Mouse (Mus musculus): ENCODE results near the gene Hist2h2aa1. TPM values are rescaled to one million over a fixed set of nuclear protein-coding genes. Genes with fewer than 3 reads are reported as not detected.
A peak's percentile ranks its signal among the peaks of the same experiment; 100 is the strongest.
"Not testable (repeated sequence)": the region's sequence is repeated elsewhere in the genome, so short reads cannot be mapped to it uniquely, and the experiment has no call there.

Hist2h2aa1 gene
- polyA plus RNA-seq, 1 experiment from 2014 or later, result 14.9 TPM

DNA sequence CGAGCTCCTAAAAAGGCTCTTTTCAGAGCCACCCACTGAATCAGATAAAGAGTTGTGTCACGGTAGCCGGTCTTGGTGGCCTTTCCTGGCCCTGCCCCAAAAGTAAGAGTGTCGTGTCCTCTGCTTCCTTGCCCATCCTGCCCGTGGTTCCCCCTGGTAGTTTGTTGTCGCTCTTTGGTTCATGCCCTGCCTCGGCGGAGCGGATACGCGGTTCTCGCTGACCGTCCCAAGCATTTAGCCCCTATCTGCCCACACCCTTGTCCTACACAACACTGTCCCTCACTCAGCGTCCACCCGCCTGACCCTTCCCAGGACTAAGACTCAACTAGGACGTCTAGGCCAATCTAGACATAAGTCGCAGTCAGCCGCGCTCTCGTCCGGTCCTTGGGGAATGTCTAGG is 721 bp downstream of the Hist2h2aa1 start:
- H3K36me3 ChIP-seq; H3K9me3 ChIP-seq; H3K9ac ChIP-seq; ATAC-seq (ENCODE audit: insufficient number of reproducible peaks, insufficient read depth, low FRiP score, low TSS enrichment, low read depth); H3K27me3 ChIP-seq: not testable (repeated sequence)
- H3K4me2 ChIP-seq, result peak overlapping the region; percentile 41; the same call in 1 of the 2 replicates
- H3K4me3 ChIP-seq, result peak overlapping the region; percentile 39
- WGBS, result 0% methylated on average over 10 of the region's 21 CpGs
- H3K4me1 ChIP-seq, result peaks cover 44% of the 10 kb centered on the region
- H3K27ac ChIP-seq, result peak overlapping the region; percentile 81; the same call in 1 of the 2 replicates

DNA sequence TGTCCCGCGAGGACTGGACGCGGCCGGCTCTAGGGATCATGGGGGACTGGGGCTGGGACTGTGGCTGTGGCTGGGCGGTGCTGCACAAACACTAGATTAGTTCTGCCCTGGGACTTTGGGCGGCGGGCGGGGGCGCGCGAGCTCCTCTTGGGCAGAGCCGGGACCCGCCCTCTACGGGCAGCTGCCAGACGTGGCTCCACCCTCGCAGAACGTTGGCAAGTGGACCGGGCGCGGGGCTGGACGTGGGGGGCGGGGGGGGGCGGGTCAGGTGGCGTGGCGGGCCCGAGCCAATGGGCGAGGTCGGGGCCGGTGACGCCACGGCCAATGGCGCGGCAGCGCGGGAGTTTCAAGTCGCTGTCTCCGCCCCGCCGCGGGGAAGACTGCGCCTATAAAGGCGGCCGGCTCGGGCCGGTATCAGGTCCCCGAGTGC is 1.1 kb downstream of the Hist2h2aa1 start, which contains the start of gene Hist2h3c1:
Gene Hist2h3c1 (plus strand): TSS at position 259 of the 430 bp plus-strand sequence.
- 0% methylated on average over 13 of the region's 47 CpGs for WGBS
- Histone ChIP-seq H3K4me2 (peak within 1 kb of the TSS; percentile 60), H3K4me3 (peak within 1 kb of the TSS; percentile 43), H3K27ac (peak within 1 kb of the TSS; percentile 81), H3K9ac (peak within 1 kb of the TSS; percentile 69), H3K4me1 (peaks cover 44% of the 10 kb centered on the region)
- not testable (repeated sequence) for H3K9me3 ChIP-seq, H3K27me3 ChIP-seq, H3K36me3 ChIP-seq
- ATAC-seq (ENCODE audit: insufficient number of reproducible peaks, insufficient read depth, low FRiP score, low TSS enrichment, low read depth), result peak; percentile 94

DNA sequence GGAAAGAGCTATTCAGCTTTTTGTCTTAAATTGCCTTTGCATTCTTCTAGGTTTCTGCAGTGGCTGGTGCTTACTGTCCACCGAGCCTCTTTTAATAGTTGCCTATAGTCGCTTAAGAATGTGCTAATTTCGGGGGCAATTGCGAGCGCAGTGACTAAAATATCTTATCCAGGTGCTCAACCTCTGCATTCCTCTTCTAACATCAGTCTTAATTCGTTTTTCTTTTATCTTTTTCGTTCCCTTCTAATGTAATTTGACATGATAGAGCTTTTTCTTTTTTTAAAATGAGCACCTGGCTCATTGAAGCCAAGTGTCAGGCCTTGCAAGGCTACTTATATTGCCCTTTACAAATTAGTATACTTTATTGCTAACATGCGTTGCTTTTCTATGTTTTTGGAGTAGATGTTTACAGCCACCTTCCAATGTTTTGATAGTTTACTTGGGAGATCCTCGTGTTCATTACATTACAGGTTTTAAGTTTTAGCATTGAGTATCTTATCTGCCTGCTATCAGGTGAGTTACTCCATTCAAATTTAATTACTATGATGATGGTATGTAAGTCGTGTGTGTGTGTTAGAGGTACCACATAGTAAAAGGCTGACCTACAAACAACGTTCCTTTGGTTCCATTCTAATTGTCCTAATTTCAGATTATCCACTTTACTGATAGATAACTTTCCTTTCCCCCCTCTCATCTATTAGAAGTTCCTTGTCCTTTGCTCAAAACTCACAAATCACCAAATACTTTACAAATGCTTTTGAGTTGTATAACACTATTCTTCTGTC is 2.3 kb downstream of the Hist2h2aa1 start:
- no peaks in the 10 kb centered on the region for H3K36me3 ChIP-seq
- 1% methylated on average over 11 of the region's 11 CpGs for WGBS
- peak overlapping the region; percentile 69 for H3K9ac ChIP-seq
- H3K4me1 ChIP-seq, result peaks cover 41% of the 10 kb centered on the region
- H3K4me2 ChIP-seq, result peak overlapping the region; percentile 60
- peak overlapping the region; percentile 43 for H3K4me3 ChIP-seq
- peak overlapping the region; percentile 78 for H3K27ac ChIP-seq
- H3K27me3 ChIP-seq, result no peaks in the 10 kb centered on the region
- ATAC-seq (ENCODE audit: insufficient number of reproducible peaks, insufficient read depth, low FRiP score, low TSS enrichment, low read depth), result no peak
- no peaks in the 10 kb centered on the region for H3K9me3 ChIP-seq

DNA sequence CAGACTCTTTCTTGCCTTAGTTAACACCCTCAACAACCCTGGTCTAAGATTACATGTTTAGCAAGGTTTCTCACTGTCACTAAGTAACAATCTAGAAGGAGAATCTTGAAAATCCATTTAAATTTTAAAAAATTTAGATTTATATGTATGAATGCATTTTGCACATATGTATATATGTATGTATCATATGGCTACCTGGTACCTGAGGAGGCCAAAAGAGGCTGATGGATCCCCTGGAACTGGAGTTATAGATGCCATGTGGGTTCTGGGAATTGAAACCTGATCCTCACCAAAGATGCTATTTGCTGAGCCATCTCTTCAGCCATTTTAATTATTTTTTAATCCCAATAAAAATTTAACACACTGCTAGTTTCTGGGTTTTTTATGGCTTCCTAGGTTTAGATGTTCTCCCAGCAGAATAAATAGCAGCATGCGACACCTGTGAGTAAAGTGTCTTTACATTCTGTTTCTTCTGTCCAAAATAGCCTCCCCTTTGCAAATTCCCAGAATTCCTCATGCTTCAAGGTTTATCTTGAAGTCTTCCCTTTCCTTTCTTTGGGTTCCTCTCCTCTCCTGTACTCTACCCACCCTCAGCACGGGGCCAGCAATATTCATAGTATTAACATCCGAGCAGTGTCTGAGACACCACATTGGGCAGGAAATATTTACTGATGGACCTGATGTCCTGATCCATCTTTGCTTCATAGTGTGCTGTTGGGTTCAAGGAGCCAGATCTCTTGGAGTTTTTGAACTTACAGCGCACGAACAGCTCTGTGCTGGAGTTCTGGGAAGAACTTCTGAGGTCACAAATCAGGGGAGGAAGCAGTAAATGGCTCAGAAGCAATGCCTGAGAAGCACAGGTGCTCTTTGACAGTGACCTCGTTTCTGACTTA is 3.1 kb downstream of the Hist2h2aa1 start:
- 51% methylated on average over 6 of the region's 6 CpGs for WGBS
- H3K27ac ChIP-seq, result peak overlapping the region; percentile 78
- no peaks in the 10 kb centered on the region for H3K27me3 ChIP-seq
- no peaks in the 10 kb centered on the region for H3K36me3 ChIP-seq
- no peak for ATAC-seq (ENCODE audit: insufficient number of reproducible peaks, insufficient read depth, low FRiP score, low TSS enrichment, low read depth)
- no peaks in the 10 kb centered on the region for H3K9me3 ChIP-seq
- peaks cover 38% of the 10 kb centered on the region for H3K4me1 ChIP-seq
- 0 out of 2 replicates have a peak overlapping the region, but pooled peaks have one; percentile 44 for H3K9ac ChIP-seq
- H3K4me3 ChIP-seq, result peak overlapping the region; percentile 43
- H3K4me2 ChIP-seq, result peak overlapping the region; percentile 60

DNA sequence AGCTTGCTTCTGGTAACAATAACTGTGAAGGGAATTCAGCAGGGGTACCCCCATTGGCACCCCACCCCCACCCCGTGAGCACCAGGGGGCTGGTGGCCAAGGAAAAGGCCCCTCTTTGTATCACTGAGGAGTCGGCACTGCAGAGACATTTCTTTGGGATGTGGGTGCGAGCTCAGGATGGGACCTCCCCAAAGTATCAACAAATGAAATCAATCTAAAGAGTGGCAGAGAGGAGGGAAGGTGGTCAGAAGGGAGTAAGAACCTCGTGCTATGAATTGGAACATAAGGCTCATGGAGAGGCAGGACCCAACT is 3.7 kb downstream of the Hist2h2aa1 start:
- no peak for ATAC-seq (ENCODE audit: insufficient number of reproducible peaks, insufficient read depth, low FRiP score, low TSS enrichment, low read depth)
- H3K4me1 ChIP-seq, result peaks cover 32% of the 10 kb centered on the region
- no peak overlapping the region for H3K9ac ChIP-seq
- H3K27ac ChIP-seq, result peak overlapping the region; percentile 28; the same call in 1 of the 2 replicates
- no peaks in the 10 kb centered on the region for H3K36me3 ChIP-seq
- H3K4me3 ChIP-seq, result peak overlapping the region; percentile 43; the same call in 1 of the 2 replicates
- H3K9me3 ChIP-seq, result no peaks in the 10 kb centered on the region
- H3K27me3 ChIP-seq, result no peaks in the 10 kb centered on the region
- peak overlapping the region; percentile 60 for H3K4me2 ChIP-seq
- 60% methylated on average over 4 of the region's 4 CpGs for WGBS

DNA sequence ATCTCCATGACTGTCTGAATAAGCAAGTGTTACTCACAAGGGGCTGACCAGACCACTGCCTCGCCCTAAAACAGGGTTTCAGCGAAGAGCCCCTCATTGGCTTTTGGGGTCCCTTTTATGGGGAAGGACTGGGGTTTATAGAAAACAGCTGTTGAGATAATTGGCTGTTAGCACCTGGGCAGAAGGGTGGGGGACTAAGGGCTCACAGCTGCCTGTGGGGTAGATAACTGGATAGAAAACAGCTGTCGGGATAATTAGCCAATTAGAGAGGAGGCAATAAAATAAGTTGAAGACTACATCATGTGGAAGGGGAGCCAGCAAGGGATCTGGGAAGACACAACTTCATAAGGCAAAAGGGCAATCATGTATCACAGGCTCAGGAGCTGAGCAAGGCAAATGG is 5.6 kb downstream of the Hist2h2aa1 start:
- Histone ChIP-seq H3K27me3 (no peaks in the 10 kb centered on the region), H3K27ac (no peak overlapping the region), H3K9ac (no peak overlapping the region), H3K4me1 (peaks cover 25% of the 10 kb centered on the region), H3K4me2 (no peak overlapping the region), H3K36me3 (no peaks in the 10 kb centered on the region), H3K9me3 (no peaks in the 10 kb centered on the region), H3K4me3 (no peak overlapping the region)
- WGBS, result 47% methylated on average over 3 of the region's 3 CpGs
- no peak for ATAC-seq (ENCODE audit: insufficient number of reproducible peaks, insufficient read depth, low FRiP score, low TSS enrichment, low read depth)

DNA sequence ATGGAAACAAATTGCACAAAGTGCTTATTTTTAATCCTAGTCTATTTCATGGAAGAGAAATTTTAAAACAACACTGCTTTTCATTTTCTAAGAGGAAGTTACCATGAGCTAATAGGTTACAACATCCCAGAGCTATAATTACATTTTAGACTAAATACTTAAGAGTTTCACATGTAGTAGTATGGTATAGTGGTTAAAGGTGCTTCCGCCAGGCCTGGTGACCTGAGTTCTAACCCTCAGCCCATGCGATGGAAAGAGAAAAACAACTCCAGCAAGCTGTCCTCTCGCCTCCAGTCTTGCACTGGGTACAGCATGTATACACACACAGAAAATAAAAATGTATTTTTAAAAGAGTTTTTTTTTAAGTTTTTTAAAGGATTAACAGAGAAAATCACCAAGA is 6.5 kb downstream of the Hist2h2aa1 start:
- 84% methylated on average over 3 of the region's 3 CpGs for WGBS
- Histone ChIP-seq H3K4me2 (no peak overlapping the region), H3K9ac (no peak overlapping the region), H3K4me3 (no peak overlapping the region), H3K27me3 (no peaks in the 10 kb centered on the region), H3K9me3 (no peaks in the 10 kb centered on the region), H3K36me3 (no peaks in the 10 kb centered on the region), H3K27ac (no peak overlapping the region), H3K4me1 (peaks cover 25% of the 10 kb centered on the region)
- ATAC-seq (ENCODE audit: insufficient number of reproducible peaks, insufficient read depth, low FRiP score, low TSS enrichment, low read depth), result no peak

DNA sequence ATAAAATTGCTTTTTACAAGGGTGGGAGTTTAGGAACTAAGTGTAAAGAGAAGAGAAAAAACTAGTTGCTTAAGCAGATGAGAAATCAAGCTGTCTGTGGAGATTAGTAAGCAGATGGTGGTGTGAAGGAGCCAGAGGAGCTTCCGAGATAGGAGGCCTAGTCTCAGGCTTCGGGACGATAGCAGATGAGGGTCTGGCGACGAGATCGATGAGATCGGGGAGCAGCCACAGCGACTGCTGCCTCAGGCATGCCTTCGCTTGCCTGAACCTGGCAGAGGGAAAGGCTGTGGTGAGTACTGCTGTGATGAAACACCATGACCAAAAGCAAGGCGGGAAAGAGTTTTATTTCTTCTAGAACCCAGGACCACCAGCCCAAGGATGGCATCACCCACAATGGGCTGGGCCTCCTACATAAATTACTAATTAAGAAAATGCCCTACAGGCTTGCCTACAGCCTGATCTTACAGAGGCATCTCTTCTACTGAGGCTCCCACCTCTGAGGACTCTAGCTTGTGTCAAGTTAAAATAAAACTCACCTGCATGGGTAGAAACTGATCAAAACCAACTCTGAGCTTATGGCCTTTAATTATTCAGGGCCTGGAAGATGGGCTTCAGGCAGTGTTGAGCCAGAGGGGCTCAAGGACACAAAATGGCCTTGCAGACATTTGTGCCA is 9.5 kb downstream of the Hist2h2aa1 start:
- no peak overlapping the region for H3K27ac ChIP-seq

DNA sequence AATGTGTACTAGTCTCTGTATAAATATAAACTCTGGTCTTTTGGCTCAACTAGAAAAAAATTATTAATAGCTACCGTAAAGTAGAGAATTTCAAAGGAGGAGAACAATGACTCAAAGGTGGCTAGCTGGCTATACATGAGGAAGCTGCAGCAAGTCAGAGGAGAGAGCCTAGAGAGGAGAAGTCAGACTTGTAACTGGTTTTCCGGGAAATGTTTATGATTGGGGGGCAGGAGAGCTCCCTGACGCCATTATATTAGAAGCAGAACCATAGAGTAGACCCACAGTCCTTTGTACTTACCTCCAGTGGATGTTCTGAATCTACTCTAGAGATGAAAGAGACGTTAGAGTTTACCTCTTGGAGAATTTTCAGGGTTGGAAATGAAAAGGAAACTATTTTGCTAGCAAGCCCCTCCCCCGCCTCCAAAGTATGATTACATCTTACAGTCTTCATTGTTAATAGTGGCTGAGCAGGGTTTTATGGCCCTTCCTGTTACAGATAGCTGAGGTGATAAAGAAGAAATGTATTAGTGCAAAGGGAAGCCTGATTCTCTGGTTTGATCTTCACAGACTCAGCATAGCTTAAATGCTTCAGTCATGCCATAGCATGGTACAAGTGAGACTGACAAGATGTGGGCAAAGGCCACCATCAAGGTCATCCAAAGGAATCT is 10.8 kb downstream of the Hist2h2aa1 start:
- H3K4me2 ChIP-seq, result no peak overlapping the region
- no peaks in the 10 kb centered on the region for H3K9me3 ChIP-seq
- WGBS, result 70% methylated on average over 5 of the region's 5 CpGs
- no peak overlapping the region for H3K9ac ChIP-seq
- H3K27ac ChIP-seq, result no peak overlapping the region
- ATAC-seq (ENCODE audit: insufficient number of reproducible peaks, insufficient read depth, low FRiP score, low TSS enrichment, low read depth), result no peak
- no peaks in the 10 kb centered on the region for H3K36me3 ChIP-seq
- H3K4me1 ChIP-seq, result peaks cover under 1% of the 10 kb centered on the region; the same call in 1 of the 2 replicates
- H3K27me3 ChIP-seq, result no peaks in the 10 kb centered on the region
- no peak overlapping the region for H3K4me3 ChIP-seq

More for the DNA sequence above, 9.5 kb downstream of the Hist2h2aa1 start:
- no peak for ATAC-seq (ENCODE audit: insufficient number of reproducible peaks, insufficient read depth, low FRiP score, low TSS enrichment, low read depth)
- Histone ChIP-seq H3K9me3 (no peaks in the 10 kb centered on the region), H3K36me3 (no peaks in the 10 kb centered on the region), H3K4me3 (no peak overlapping the region), H3K4me1 (peaks cover 5% of the 10 kb centered on the region; the same call in 1 of the 2 replicates), H3K27me3 (no peaks in the 10 kb centered on the region), H3K9ac (no peak overlapping the region), H3K4me2 (no peak overlapping the region)
- WGBS, result 51% methylated on average over 10 of the region's 10 CpGs

DNA sequence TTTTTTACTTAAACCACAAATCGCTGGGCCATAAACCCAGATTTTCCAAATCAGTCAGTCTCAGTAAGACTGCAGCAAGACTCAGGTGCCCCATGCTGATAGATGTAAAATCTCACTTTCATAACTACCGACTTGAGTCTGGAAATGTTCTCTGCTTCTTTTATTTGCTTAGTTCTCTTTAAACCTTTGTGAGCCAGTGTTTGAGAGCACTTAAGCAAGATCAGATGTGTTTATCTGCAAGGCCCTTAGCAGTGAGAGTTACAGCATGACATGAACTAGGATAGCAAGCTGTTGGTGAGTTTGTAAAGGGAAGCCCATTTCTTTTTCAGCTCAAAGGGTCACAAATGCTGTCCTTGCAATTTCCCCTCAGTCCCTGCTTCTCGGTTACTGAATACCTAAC is 11.9 kb downstream of the Hist2h2aa1 start:
- H3K27ac ChIP-seq, result no peak overlapping the region
- H3K4me2 ChIP-seq, result no peak overlapping the region
- H3K36me3 ChIP-seq, result no peaks in the 10 kb centered on the region
- peaks cover 6% of the 10 kb centered on the region for H3K4me1 ChIP-seq
- 73% methylated on average over 3 of the region's 3 CpGs for WGBS
- no peak for ATAC-seq (ENCODE audit: insufficient number of reproducible peaks, insufficient read depth, low FRiP score, low TSS enrichment, low read depth)
- no peak overlapping the region for H3K4me3 ChIP-seq
- no peak overlapping the region for H3K9ac ChIP-seq
- no peaks in the 10 kb centered on the region for H3K27me3 ChIP-seq
- no peaks in the 10 kb centered on the region for H3K9me3 ChIP-seq

DNA sequence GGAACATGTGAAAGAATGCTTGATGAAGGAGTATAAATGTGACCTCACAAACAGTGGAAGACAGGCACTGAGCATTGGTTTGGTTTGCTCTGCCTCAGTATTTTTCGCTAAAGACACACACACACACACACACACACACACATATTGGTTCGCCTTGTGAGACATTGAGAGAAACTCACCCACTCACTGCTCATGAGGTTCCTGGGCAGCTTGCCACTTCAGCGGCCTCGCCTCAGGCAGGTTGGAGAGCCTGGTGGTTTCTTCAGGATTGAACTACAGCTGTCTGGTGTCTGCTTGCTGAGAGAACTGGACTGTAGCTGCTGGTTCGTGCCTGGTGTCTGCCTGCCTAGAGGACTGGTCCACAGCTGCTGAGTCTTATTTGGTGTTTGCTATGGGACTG is 14.9 kb downstream of the Hist2h2aa1 start:
- H3K27ac ChIP-seq, result no peak overlapping the region
- no peaks in the 10 kb centered on the region for H3K36me3 ChIP-seq
- no peak for ATAC-seq (ENCODE audit: insufficient number of reproducible peaks, insufficient read depth, low FRiP score, low TSS enrichment, low read depth)
- H3K27me3 ChIP-seq, result no peaks in the 10 kb centered on the region
- 84% methylated on average over 5 of the region's 5 CpGs for WGBS
- peaks cover 23% of the 10 kb centered on the region for H3K4me1 ChIP-seq
- H3K9me3 ChIP-seq, result no peaks in the 10 kb centered on the region
- H3K4me3 ChIP-seq, result no peak overlapping the region
- no peak overlapping the region for H3K9ac ChIP-seq
- H3K4me2 ChIP-seq, result no peak overlapping the region
